ENCODE assay signal across 8 mouse cellular contexts in genomic region chr10:24493936-24494335, GRCm38 (mm10).
DNase-seq lines count a peak whose midpoint lies in the region; ATAC-seq and TF ChIP-seq lines count a peak whose summit lies in the region.

No protein-coding gene starts in this region.

- no peaks in the 10 kb centered on the region for H3K36me3 ChIP-seq in megakaryocyte, embryonic 14.5 days (replicated peaks; ENCODE audit: low read length)
- peaks cover 2% of the 10 kb centered on the region; the same call in 1 of the 2 replicates for H3K36me3 ChIP-seq in heart, adult 2 months (ENCODE audit: control insufficient read depth, insufficient read depth, low read length)

- no peak for ATAC-seq in megakaryocyte, adult 5-6 weeks (ENCODE audit: poor library complexity, severe bottlenecking)
- no peak for ATAC-seq in erythroblast, adult 5-6 weeks (replicated peaks; ENCODE audit: low FRiP score, poor library complexity, severe bottlenecking)

- no peaks in the 10 kb centered on the region for H3K27me3 ChIP-seq in megakaryocyte, embryonic 14.5 days (replicated peaks)
- H3K27me3 ChIP-seq in heart, adult 2 months (ENCODE audit: control insufficient read depth, insufficient read depth, low read length), result no peaks in the 10 kb centered on the region

- H3K9me3 ChIP-seq in megakaryocyte, embryonic 14.5 days, result no peaks in the 10 kb centered on the region

- no peak overlapping the region for H3K9ac ChIP-seq in heart, adult 2 months (ENCODE audit: low read depth, low read length)

- TF ChIP-seq EP300 in heart, adult 2 months (IDR thresholded peaks at IDR 0.05; ENCODE audit: insufficient read depth, low read depth, low read length), result peak; percentile 90

- intact Hi-C loops in heart, adult 2 months (cut with DNase I), result no loop called here

- DNase-seq in heart, adult 2 months, result peak; percentile 48 to 67
- peak; percentile 79 for DNase-seq in kidney, postnatal 10 days
- DNase-seq in ovary, postnatal 14 days (ENCODE audit: low spot score), result peak; percentile 31
- DNase-seq in left cerebral cortex, adult 8-10 months (ENCODE audit: low spot score in 2 of 2), result no peak
- no peak for DNase-seq in thymus, postnatal 36 days

- no peak; the same call in 1 of the 2 replicates for TF ChIP-seq POLR2A in heart, adult 2 months (IDR thresholded peaks at IDR 0.05; ENCODE audit: insufficient read depth, low read depth, low read length)

- H3K79me2 ChIP-seq in heart, adult 2 months (replicated peaks; ENCODE audit: control insufficient read depth, insufficient read depth, low read length), result no peaks in the 10 kb centered on the region

- TF ChIP-seq CTCF in heart, adult 2 months (IDR thresholded peaks at IDR 0.05), result no peak

- H3K4me1 ChIP-seq in megakaryocyte, embryonic 14.5 days, result 0 out of 2 replicates have a peak, but pooled peaks cover 3% of the 10 kb centered on the region
- peaks cover 2% of the 10 kb centered on the region for H3K4me1 ChIP-seq in heart, adult 2 months (ENCODE audit: control insufficient read depth, insufficient read depth, low read length)

- 2% methylated on average over 6 of the region's 6 CpGs for WGBS in heart, adult 2 months

- H3K4me3 ChIP-seq in megakaryocyte, embryonic 14.5 days (replicated peaks), result peak overlapping the region; percentile 46
- H3K4me3 ChIP-seq in heart, adult 2 months, result no peak overlapping the region

- peak overlapping the region; percentile 61 for H3K27ac ChIP-seq in heart, adult 2 months

Comparison
In these comparisons a context has a peak if more than half of its experiments do, and no peak if none do; other contexts are left out.
1. DNase-seq: peak in heart, adult 2 months (2 of 2), kidney, postnatal 10 days (single experiment) and ovary, postnatal 14 days (single experiment); none in left cerebral cortex, adult 8-10 months (0 of 2) and thymus, postnatal 36 days (0 of 2).